22 mouse cellular contexts compared by ENCODE assay signal in genomic region chr2:130472908-130473510, GRCm38 (mm10). TPM values are rescaled to one million over a fixed set of nuclear protein-coding genes. Genes with fewer than 3 reads are reported as not detected.
DNase-seq lines count a peak whose midpoint lies in the region; ATAC-seq and TF ChIP-seq lines count a peak whose summit lies in the region.
"Had no signal": no experiment of that assay in that cellular context is flagged by ENCODE, and none has a peak within 500 bp of the region (broad histone marks: within the 10 kb centered on the region; RNA-seq: fewer than 3 reads in every experiment).

No protein-coding gene starts in this region.

- H3K9ac ChIP-seq in liver, postnatal 0 days (replicated peaks) = no peak overlapping the region
- H3K9ac ChIP-seq: embryonic facial prominence, embryonic 13.5 days; forebrain, embryonic 13.5 days; lung, embryonic 15.5 days had no signal

- no peaks in the 10 kb centered on the region for H3K9me3 ChIP-seq in liver, postnatal 0 days (ENCODE audit: low read length)
- H3K9me3 ChIP-seq: embryonic facial prominence, embryonic 13.5 days; forebrain, embryonic 13.5 days; G1E; limb, embryonic 10.5 days; lung, embryonic 15.5 days; midbrain, embryonic 10.5 days had no signal

- TF ChIP-seq CTCF in liver, postnatal 0 days (IDR thresholded peaks at IDR 0.05; ENCODE audit: low read depth) = no peak

- no peak overlapping the region for H3K4me3 ChIP-seq in liver, postnatal 0 days (ENCODE audit: low read depth, low read length)
- H3K4me3 ChIP-seq: embryonic facial prominence, embryonic 13.5 days; forebrain, embryonic 13.5 days; limb, embryonic 10.5 days; lung, embryonic 15.5 days; midbrain, embryonic 10.5 days had no signal

- H3K4me1 ChIP-seq in liver, postnatal 0 days (ENCODE audit: insufficient read depth) = peaks cover 14% of the 10 kb centered on the region
- H3K4me1 ChIP-seq: embryonic facial prominence, embryonic 13.5 days; limb, embryonic 10.5 days; lung, embryonic 15.5 days had no signal

- H3K4me2 ChIP-seq in liver, postnatal 0 days (ENCODE audit: low read depth, low read length) = peak overlapping the region; percentile 46
- H3K4me2 ChIP-seq: embryonic facial prominence, embryonic 13.5 days; forebrain, embryonic 13.5 days; lung, embryonic 15.5 days had no signal

- no peak for ATAC-seq in CD4-positive, CD25-positive, alpha-beta regulatory T cell, adult 4 months
- ATAC-seq in liver, postnatal 0 days = no peak
- ATAC-seq: forebrain, embryonic 13.5 days; midbrain, embryonic 16.5 days had no signal

- H3K27ac ChIP-seq in liver, postnatal 0 days (ENCODE audit: low read depth) = 0 out of 2 replicates have a peak overlapping the region, but pooled peaks have one; percentile 39
- H3K27ac ChIP-seq: embryonic facial prominence, embryonic 13.5 days; forebrain, embryonic 13.5 days; limb, embryonic 10.5 days; lung, embryonic 15.5 days; midbrain, embryonic 10.5 days had no signal

- no peaks in the 10 kb centered on the region for H3K36me3 ChIP-seq in liver, postnatal 0 days (replicated peaks; ENCODE audit: insufficient read depth, low read length)

- H3K27me3 ChIP-seq in liver, postnatal 0 days (ENCODE audit: insufficient read depth, low read length) = no peaks in the 10 kb centered on the region
- H3K27me3 ChIP-seq: embryonic facial prominence, embryonic 13.5 days; forebrain, embryonic 13.5 days had no signal

- peak; percentile 8 for DNase-seq in CD4-positive, CD25-positive, alpha-beta regulatory T cell, adult 2 months (ENCODE audit: low read depth, low spot score)
- peak; percentile 18 for DNase-seq in thymus, postnatal 0 days (ENCODE audit: low spot score)
- DNase-seq in thymus, postnatal 25 days = no peak
- no peak for DNase-seq in liver, postnatal 0 days
- no peak for DNase-seq in spleen, adult 12 weeks (ENCODE audit: low spot score)
- DNase-seq in ovary, postnatal 14 days (ENCODE audit: low spot score) = no peak
- no peak for DNase-seq in adrenal gland, adult 18-20 months (ENCODE audit: low spot score in 2 of 2)
- DNase-seq: adrenal gland, postnatal 10 days; cerebellum, postnatal 10 days; gastrocnemius, postnatal 36 days; heart, postnatal 10 days; kidney, adult 11 months; lung, postnatal 36 days; thymus, adult 18-20 months had no signal

- WGBS in liver, postnatal 0 days (ENCODE audit: insufficient replicate concordance) = 29% methylated on average over 8 of the region's 8 CpGs

- no peak for TF ChIP-seq EP300 in liver, postnatal 0 days (IDR thresholded peaks at IDR 0.05; ENCODE audit: low read depth)

RNA-seq across cellular contexts. Expression of gene Ptpra, which starts 22.9 kb away (rescaled TPM):
- polyA plus RNA-seq in CD4-positive, CD25-positive, alpha-beta regulatory T cell, adult 4 months (2017; shearing (Covaris generic)) = 10 to 100 TPM; 62.5 to 63.1 TPM
- polyA plus RNA-seq in thymus, postnatal 0 days (2015; fragmentation: Nextera tagmentation; extraction: Ambion mirVana) = 73.8 and 85.4 TPM in 2 replicates
- polyA plus RNA-seq in liver, postnatal 0 days (2015; fragmentation: Nextera tagmentation; extraction: Ambion mirVana) = 18.4 and 18.7 TPM in 2 replicates
- 100 to 1,000 TPM; 105 to 131 TPM for total RNA-seq in adrenal gland, adult 18-20 months (2021)

RNA-seq across cellular contexts. Expression of gene Pced1a, which starts 48.5 kb away (rescaled TPM):
- 10 to 100 TPM; 10.1 to 17.8 TPM for polyA plus RNA-seq in CD4-positive, CD25-positive, alpha-beta regulatory T cell, adult 4 months (2017; shearing (Covaris generic))
- polyA plus RNA-seq in thymus, postnatal 0 days (2015; fragmentation: Nextera tagmentation; extraction: Ambion mirVana) = 6.5 and 8.0 TPM in 2 replicates
- 3.8 TPM in 2 replicates for polyA plus RNA-seq in liver, postnatal 0 days (2015; fragmentation: Nextera tagmentation; extraction: Ambion mirVana)
- total RNA-seq in adrenal gland, adult 18-20 months (2021) = 10 to 100 TPM; 14.8 to 18.7 TPM

RNA-seq across cellular contexts. Expression of gene Vps16, which starts 48.9 kb away (rescaled TPM):
- polyA plus RNA-seq in CD4-positive, CD25-positive, alpha-beta regulatory T cell, adult 4 months (2017; shearing (Covaris generic)) = 100 to 1,000 TPM; 243 to 271 TPM
- 97.7 and 101 TPM in 2 replicates for polyA plus RNA-seq in thymus, postnatal 0 days (2015; fragmentation: Nextera tagmentation; extraction: Ambion mirVana)
- 19.4 and 22.8 TPM in 2 replicates for polyA plus RNA-seq in liver, postnatal 0 days (2015; fragmentation: Nextera tagmentation; extraction: Ambion mirVana)
- 10 to 100 TPM; 47.9 to 71.8 TPM for total RNA-seq in adrenal gland, adult 18-20 months (2021)

Comparison
In these comparisons a context has a peak if more than half of its experiments do, and no peak if none do; other contexts are left out.
1. DNase-seq: peak in CD4-positive, CD25-positive, alpha-beta regulatory T cell, adult 2 months (single experiment) and thymus, postnatal 0 days (single experiment); none in thymus, postnatal 25 days (single experiment), liver, postnatal 0 days (single experiment), spleen, adult 12 weeks (single experiment), ovary, postnatal 14 days (single experiment) and adrenal gland, adult 18-20 months (0 of 2).